Mouse (Mus musculus) intestine, postnatal 0 days (tissue): ENCODE measurements around the gene Spg7. TPM values are rescaled to one million over a fixed set of nuclear protein-coding genes. Genes with fewer than 3 reads are reported as not detected.

Source experiments
- ATAC-seq: fragments of 200-750 bp; cut with Nextera tagmentation; 2 replicates; pipeline ENCODE4 v1.8.0; 2017; ENCODE audit warnings: mild to moderate bottlenecking, moderate TSS enrichment, moderate library complexity
- H3K27ac ChIP-seq: fragments of 300-500 bp; sonication (generic); 2 replicates; pipeline ENCODE4 v1.5.1; 2014; ENCODE audit warnings: mild to moderate bottlenecking, low read depth, low read length, moderate library complexity
- H3K27me3 ChIP-seq: fragments of 300-500 bp; sonication (generic); replicated peaks from 2 replicates; pipeline ENCODE4 v1.6.1; 2014; ENCODE audit warnings: low read length, mixed read lengths; ENCODE audit not compliant: control insufficient read depth, insufficient read depth
- H3K36me3 ChIP-seq: fragments of 300-500 bp; sonication (generic); 2 replicates; pipeline ENCODE4 v1.6.1; 2014; ENCODE audit warnings: mild to moderate bottlenecking, moderate library complexity; ENCODE audit not compliant: control insufficient read depth, insufficient read depth
- H3K4me1 ChIP-seq: fragments of 300-500 bp; sonication (generic); replicated peaks from 2 replicates; pipeline ENCODE4 v1.6.1; 2014; ENCODE audit warnings: antibody characterized with exemption, low read length, mixed read lengths; ENCODE audit not compliant: control insufficient read depth, insufficient read depth
- H3K4me2 ChIP-seq: fragments of 300-500 bp; sonication (generic); replicated peaks from 2 replicates; pipeline ENCODE4 v1.6.1; 2014; ENCODE audit warnings: low read depth, mild to moderate bottlenecking, moderate library complexity
- H3K4me3 ChIP-seq: fragments of 300-500 bp; sonication (generic); 2 replicates; pipeline ENCODE4 v1.5.1; 2014; ENCODE audit warnings: low read depth, low read length
- H3K9ac ChIP-seq: fragments of 300-500 bp; sonication (generic); 2 replicates; pipeline ENCODE4 v1.6.1; 2014; ENCODE audit warnings: mild to moderate bottlenecking, low read depth, low read length
- H3K9me3 ChIP-seq: fragments of 300-500 bp; sonication (generic); 2 replicates; pipeline ENCODE4 v1.6.1; 2016; ENCODE audit warnings: mixed run types; ENCODE audit not compliant: control insufficient read depth
- CTCF ChIP-seq: sonication (generic); IDR thresholded peaks from 2 replicates; pipeline ENCODE4 v1.5.1; 2016; ENCODE audit warnings: low read depth, mild to moderate bottlenecking, control low read depth, antibody characterized with exemption, moderate library complexity
- WGBS: fragments of 180-500 bp; shearing (Covaris S2); extraction: QIAGEN DNeasy Blood & Tissue Kit; methylation state at CpG from one replicate; pipeline ENCODE4 v1.1.7; 2014; 5-methylcytosine and 5-hydroxymethylcytosine counted together
- polyA plus RNA-seq: library from polyadenylated mRNA; unstranded; fragments of >200 nt; fragmentation: Nextera tagmentation; extraction: Ambion mirVana; gene quantifications from 2 replicates; pipeline ENCODE4 v1.2.1, GENCODE M21; 2015

Spg7 gene
- polyA plus RNA-seq, 1 experiment from 2014 or later = 44.7 TPM

- peak; percentile 41 for ATAC-seq
- Histone ChIP-seq H3K36me3 (no peaks in the 10 kb centered on the region), H3K4me3 (no peak overlapping the region), H3K9ac (no peak overlapping the region), H3K27me3 (no peaks in the 10 kb centered on the region), H3K9me3 (no peaks in the 10 kb centered on the region), H3K27ac (peak overlapping the region; percentile 92), H3K4me2 (no peak overlapping the region), H3K4me1 (peaks cover 9% of the 10 kb centered on the region)
- WGBS = 48% methylated on average over 7 of the region's 7 CpGs
- no peak for TF ChIP-seq CTCF
Measured at GRCm38 (mm10) chr8:123048402-123048801, 14.3 kb upstream of the Spg7 start.

- no peak for TF ChIP-seq CTCF
- 24% methylated on average over 5 of the region's 5 CpGs for WGBS
- ATAC-seq = peak; percentile 76
- peak overlapping the region; percentile 17; the same call in 1 of the 2 replicates for H3K4me2 ChIP-seq
- no peaks in the 10 kb centered on the region for H3K36me3 ChIP-seq
- H3K4me3 ChIP-seq = no peak overlapping the region
- no peak overlapping the region for H3K9ac ChIP-seq
- H3K27me3 ChIP-seq = no peaks in the 10 kb centered on the region
- peaks cover 9% of the 10 kb centered on the region for H3K4me1 ChIP-seq
- H3K9me3 ChIP-seq = no peaks in the 10 kb centered on the region
- peak overlapping the region; percentile 95 for H3K27ac ChIP-seq
Measured at GRCm38 (mm10) chr8:123051458-123051857, 11.3 kb upstream of the Spg7 start.

DNA sequence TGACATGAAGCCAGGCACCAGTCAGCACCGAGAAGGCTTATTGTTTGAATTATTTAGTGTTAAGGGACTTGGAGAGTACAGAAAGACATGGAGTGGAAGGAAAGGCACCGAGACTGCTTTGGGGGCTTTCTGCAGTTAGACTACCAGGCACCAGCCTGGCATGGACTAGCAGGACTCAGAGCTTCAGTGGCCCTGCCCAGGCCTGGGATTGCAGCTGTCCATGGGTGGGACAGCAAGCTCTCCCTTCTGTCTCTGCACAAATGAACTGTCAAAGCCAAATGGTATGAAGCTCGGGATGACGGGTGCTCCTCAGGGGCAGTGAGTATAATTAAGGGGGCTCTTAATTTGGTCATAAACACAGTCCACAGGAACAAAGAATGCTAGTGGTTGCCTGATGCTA lies 1.3 kb downstream of the Spg7 start:
- 84% methylated on average over 4 of the region's 4 CpGs for WGBS
- H3K9ac ChIP-seq = peak overlapping the region; percentile 93; the same call in 1 of the 2 replicates

GRCm38 (mm10) chr8:123064809-123065213 lies 2.1 kb downstream of the Spg7 start:
- Histone ChIP-seq H3K27me3 (no peaks in the 10 kb centered on the region), H3K9me3 (no peaks in the 10 kb centered on the region), H3K9ac (peak overlapping the region; percentile 93), H3K4me2 (peak overlapping the region; percentile 87), H3K27ac (peak overlapping the region; percentile 93), H3K4me3 (peak overlapping the region; percentile 98), H3K4me1 (peaks cover 4% of the 10 kb centered on the region; the same call in 1 of the 2 replicates), H3K36me3 (0 out of 2 replicates have a peak, but pooled peaks cover 6% of the 10 kb centered on the region)
- ATAC-seq = peak; percentile 14
- under 1% methylated on average over 14 of the region's 14 CpGs for WGBS
- TF ChIP-seq CTCF = no peak

More for the DNA sequence above, 1.3 kb downstream of the Spg7 start:
- Histone ChIP-seq H3K9me3 (no peaks in the 10 kb centered on the region), H3K36me3 (0 out of 2 replicates have a peak, but pooled peaks cover 6% of the 10 kb centered on the region), H3K27ac (0 out of 2 replicates have a peak overlapping the region, but pooled peaks have one; percentile 93), H3K4me3 (no peak overlapping the region; the same call in 1 of the 2 replicates), H3K27me3 (no peaks in the 10 kb centered on the region), H3K4me1 (peaks cover 4% of the 10 kb centered on the region; the same call in 1 of the 2 replicates), H3K4me2 (peak overlapping the region; percentile 87)
- ATAC-seq = no peak
- no peak for TF ChIP-seq CTCF

GRCm38 (mm10) chr8:123065214-123066100 lies 2.7 kb downstream of the Spg7 start:
- Histone ChIP-seq H3K9ac (peak overlapping the region; percentile 93), H3K27ac (peak overlapping the region; percentile 93)
- ATAC-seq = peak; percentile 98

GRCm38 (mm10) chr8:123066101-123066683 lies 3.5 kb downstream of the Spg7 start:
- ATAC-seq = no peak
- 29% methylated on average over 7 of the region's 7 CpGs for WGBS
- TF ChIP-seq CTCF = peak; percentile 53

More at GRCm38 (mm10) chr8:123065214-123066100, 2.7 kb downstream of the Spg7 start:
- Histone ChIP-seq H3K4me3 (peak overlapping the region; percentile 98), H3K4me1 (peaks cover 4% of the 10 kb centered on the region; the same call in 1 of the 2 replicates), H3K9me3 (no peaks in the 10 kb centered on the region), H3K36me3 (0 out of 2 replicates have a peak, but pooled peaks cover 6% of the 10 kb centered on the region), H3K4me2 (peak overlapping the region; percentile 87), H3K27me3 (no peaks in the 10 kb centered on the region)
- peak; percentile 81 for TF ChIP-seq CTCF
- WGBS = under 1% methylated on average over 84 of the region's 84 CpGs

More at GRCm38 (mm10) chr8:123066101-123066683, 3.5 kb downstream of the Spg7 start:
- Histone ChIP-seq H3K4me1 (peaks cover 4% of the 10 kb centered on the region; the same call in 1 of the 2 replicates), H3K27me3 (no peaks in the 10 kb centered on the region), H3K9ac (peak overlapping the region; percentile 93), H3K36me3 (0 out of 2 replicates have a peak, but pooled peaks cover 6% of the 10 kb centered on the region), H3K27ac (peak overlapping the region; percentile 93), H3K9me3 (no peaks in the 10 kb centered on the region), H3K4me3 (peak overlapping the region; percentile 98), H3K4me2 (peak overlapping the region; percentile 87)
